Comparison of ENCODE assay signal across 8 mouse cellular contexts in genomic region chr4:28814816-28815620, GRCm38 (mm10). TPM values are rescaled to one million over a fixed set of nuclear protein-coding genes. Genes with fewer than 3 reads are reported as not detected.
A peak's percentile ranks its signal among the peaks of the same experiment; 100 is the strongest.
DNase-seq lines count a peak whose midpoint lies in the region; ATAC-seq and TF ChIP-seq lines count a peak whose summit lies in the region.

No protein-coding gene starts in this region.

- H3K4me2 ChIP-seq in embryonic facial prominence, embryonic 12.5 days (replicated peaks), result peak overlapping the region; percentile 74
- H3K4me2 ChIP-seq in intestine, postnatal 0 days (replicated peaks; ENCODE audit: low read depth), result peak overlapping the region; percentile 98
- H3K4me2 ChIP-seq in limb, embryonic 12.5 days, result peak overlapping the region; percentile 82
- peak overlapping the region; percentile 76 for H3K4me2 ChIP-seq in midbrain, embryonic 11.5 days

- H3K36me3 ChIP-seq in erythroblast, embryonic 14.5 days (ENCODE audit: control insufficient read depth), result no peaks in the 10 kb centered on the region
- H3K36me3 ChIP-seq in embryonic facial prominence, embryonic 12.5 days, result no peaks in the 10 kb centered on the region
- H3K36me3 ChIP-seq in intestine, postnatal 0 days (ENCODE audit: control insufficient read depth, insufficient read depth), result no peaks in the 10 kb centered on the region
- H3K36me3 ChIP-seq in limb, embryonic 12.5 days, result no peaks in the 10 kb centered on the region
- H3K36me3 ChIP-seq in midbrain, embryonic 11.5 days (ENCODE audit: control insufficient read depth, insufficient read depth, low read length), result no peaks in the 10 kb centered on the region
- H3K36me3 ChIP-seq in small intestine, adult 2 months (ENCODE audit: control insufficient read depth, insufficient read depth, low read length), result no peaks in the 10 kb centered on the region

- peak overlapping the region; percentile 93 for H3K27ac ChIP-seq in embryonic facial prominence, embryonic 12.5 days
- H3K27ac ChIP-seq in intestine, postnatal 0 days (ENCODE audit: low read depth, low read length), result no peak overlapping the region
- peak overlapping the region; percentile 98 for H3K27ac ChIP-seq in limb, embryonic 12.5 days
- H3K27ac ChIP-seq in midbrain, embryonic 11.5 days (ENCODE audit: low read depth, low read length), result peak overlapping the region; percentile 83
- no peak overlapping the region for H3K27ac ChIP-seq in small intestine, adult 2 months (ENCODE audit: insufficient read depth, low read depth, low read length)

- peak; percentile 58 for TF ChIP-seq CTCF in intestine, postnatal 0 days (IDR thresholded peaks at IDR 0.05; ENCODE audit: low read depth)
- TF ChIP-seq CTCF in small intestine, adult 2 months (IDR thresholded peaks at IDR 0.05; ENCODE audit: extremely low read depth, insufficient read length, insufficient replicate concordance, low read depth, low read length), result no peak

- peaks cover 66% of the 10 kb centered on the region for H3K27me3 ChIP-seq in erythroblast, embryonic 14.5 days (ENCODE audit: control insufficient read depth)
- no peaks in the 10 kb centered on the region for H3K27me3 ChIP-seq in embryonic facial prominence, embryonic 12.5 days
- no peaks in the 10 kb centered on the region for H3K27me3 ChIP-seq in intestine, postnatal 0 days (replicated peaks; ENCODE audit: control insufficient read depth, insufficient read depth, low read length)
- H3K27me3 ChIP-seq in limb, embryonic 12.5 days, result no peaks in the 10 kb centered on the region; the same call in 1 of the 2 replicates
- no peaks in the 10 kb centered on the region for H3K27me3 ChIP-seq in midbrain, embryonic 11.5 days (ENCODE audit: control insufficient read depth, insufficient read depth, low read length)
- H3K27me3 ChIP-seq in small intestine, adult 2 months (ENCODE audit: control insufficient read depth, insufficient read depth, low read length), result peaks cover 29% of the 10 kb centered on the region

- no peak for TF ChIP-seq POLR2A in small intestine, adult 2 months (IDR thresholded peaks at IDR 0.05; ENCODE audit: low read depth, low read length)

- H3K4me1 ChIP-seq in erythroblast, embryonic 14.5 days (ENCODE audit: control insufficient read depth), result peaks cover 18% of the 10 kb centered on the region
- H3K4me1 ChIP-seq in embryonic facial prominence, embryonic 12.5 days, result no peaks in the 10 kb centered on the region
- H3K4me1 ChIP-seq in intestine, postnatal 0 days (replicated peaks; ENCODE audit: control insufficient read depth, insufficient read depth, low read length), result no peaks in the 10 kb centered on the region; the same call in 1 of the 2 replicates
- H3K4me1 ChIP-seq in limb, embryonic 12.5 days (replicated peaks), result no peaks in the 10 kb centered on the region
- no peaks in the 10 kb centered on the region; the same call in 1 of the 2 replicates for H3K4me1 ChIP-seq in midbrain, embryonic 11.5 days (ENCODE audit: control insufficient read depth, insufficient read depth, low read length)
- peaks cover 12% of the 10 kb centered on the region for H3K4me1 ChIP-seq in small intestine, adult 2 months (ENCODE audit: control insufficient read depth, insufficient read depth, insufficient read length, low read length)

- peak; percentile 94 for DNase-seq in heart, adult 11 months
- peak; percentile 96 for DNase-seq in midbrain, embryonic 11.5 days (ENCODE audit: low spot score, missing footprints)

- H3K9ac ChIP-seq in embryonic facial prominence, embryonic 12.5 days, result peak overlapping the region; percentile 88
- peak overlapping the region; percentile 45 for H3K9ac ChIP-seq in intestine, postnatal 0 days (ENCODE audit: low read depth, low read length)
- peak overlapping the region; percentile 93 for H3K9ac ChIP-seq in limb, embryonic 12.5 days (replicated peaks)
- H3K9ac ChIP-seq in midbrain, embryonic 11.5 days (ENCODE audit: low read length), result peak overlapping the region; percentile 85

- no peak for ATAC-seq in erythroblast, adult 5-6 weeks (replicated peaks; ENCODE audit: low FRiP score, poor library complexity, severe bottlenecking)
- peak; percentile 17; the same call in 1 of the 2 replicates for ATAC-seq in embryonic facial prominence, embryonic 12.5 days (ENCODE audit: insufficient number of reproducible peaks, insufficient read depth, low FRiP score, low TSS enrichment)
- peak; percentile 23; the same call in 1 of the 2 replicates for ATAC-seq in intestine, postnatal 0 days
- no peak; the same call in 1 of the 2 replicates for ATAC-seq in limb, embryonic 12.5 days (ENCODE audit: insufficient number of reproducible peaks, insufficient read depth, low FRiP score, low TSS enrichment, low read depth)
- peak; percentile 40 for ATAC-seq in midbrain, embryonic 11.5 days (ENCODE audit: low FRiP score)

- H3K9me3 ChIP-seq in erythroblast, embryonic 14.5 days (ENCODE audit: control insufficient read depth, low read length), result peaks cover 6% of the 10 kb centered on the region; the same call in 1 of the 2 replicates
- no peaks in the 10 kb centered on the region for H3K9me3 ChIP-seq in embryonic facial prominence, embryonic 12.5 days
- no peaks in the 10 kb centered on the region for H3K9me3 ChIP-seq in intestine, postnatal 0 days (ENCODE audit: control insufficient read depth)
- H3K9me3 ChIP-seq in limb, embryonic 12.5 days, result no peaks in the 10 kb centered on the region
- no peaks in the 10 kb centered on the region for H3K9me3 ChIP-seq in midbrain, embryonic 11.5 days (ENCODE audit: control insufficient read depth, low read length)

- H3K4me3 ChIP-seq in erythroblast, embryonic 14.5 days (replicated peaks), result peak overlapping the region; percentile 45
- H3K4me3 ChIP-seq in embryonic facial prominence, embryonic 12.5 days, result peak overlapping the region; percentile 70
- H3K4me3 ChIP-seq in intestine, postnatal 0 days (ENCODE audit: low read depth, low read length), result peak overlapping the region; percentile 80
- H3K4me3 ChIP-seq in limb, embryonic 12.5 days (replicated peaks), result peak overlapping the region; percentile 82
- peak overlapping the region; percentile 67 for H3K4me3 ChIP-seq in midbrain, embryonic 11.5 days (ENCODE audit: low read depth, low read length)
- H3K4me3 ChIP-seq in small intestine, adult 2 months (ENCODE audit: low read depth, low read length), result peak overlapping the region; percentile 55

- WGBS in embryonic facial prominence, embryonic 12.5 days, result under 1% methylated on average over 70 of the region's 72 CpGs
- under 1% methylated on average over 70 of the region's 72 CpGs for WGBS in intestine, postnatal 0 days
- WGBS in limb, embryonic 12.5 days, result under 1% methylated on average over 72 of the region's 72 CpGs
- under 1% methylated on average over 67 of the region's 72 CpGs for WGBS in midbrain, embryonic 11.5 days
- WGBS in small intestine, adult 2 months, result under 1% methylated on average over 72 of the region's 72 CpGs

RNA-seq across cellular contexts. Expression of gene Epha7, which starts 2.1 kb away (rescaled TPM):
- polyA plus RNA-seq in erythroblast, embryonic 14.5 days (2012), result 0.02 TPM in 1 of 2 replicates, not detected in the other
- 1.0 and 3.3 TPM in 2 replicates for total RNA-seq in erythroblast, adult 5-6 weeks (2015; ENCODE audit: low replicate concordance)
- total RNA-seq in erythroblast, adult 5-6 weeks (2017; ENCODE audit: low replicate concordance), result 3.1 TPM in 1 of 2 replicates, not detected in the other
- 75.2 and 76.4 TPM in 2 replicates for polyA plus RNA-seq in embryonic facial prominence, embryonic 12.5 days (2016; fragmentation: Nextera tagmentation; extraction: Ambion mirVana)
- polyA plus RNA-seq in intestine, postnatal 0 days (2015; fragmentation: Nextera tagmentation; extraction: Ambion mirVana), result 2.7 and 2.8 TPM in 2 replicates
- polyA plus RNA-seq in limb, embryonic 12.5 days (2016; fragmentation: Nextera tagmentation; extraction: Ambion mirVana), result 50.6 and 56.5 TPM in 2 replicates
- polyA plus RNA-seq in midbrain, embryonic 11.5 days (2014; fragmentation: Nextera tagmentation; extraction: Ambion mirVana), result 74.3 and 85.8 TPM in 2 replicates
- polyA plus RNA-seq in small intestine, adult 2 months (2012; rRNA removed), result 0.15 and 0.16 TPM in 2 replicates

Comparison
In these comparisons a context has a peak if more than half of its experiments do, and no peak if none do; other contexts are left out.
1. ATAC-seq: peak in embryonic facial prominence, embryonic 12.5 days (single experiment), intestine, postnatal 0 days (single experiment) and midbrain, embryonic 11.5 days (single experiment); none in erythroblast, adult 5-6 weeks (single experiment) and limb, embryonic 12.5 days (single experiment).
2. H3K27ac ChIP-seq: peak in embryonic facial prominence, embryonic 12.5 days (single experiment), limb, embryonic 12.5 days (single experiment) and midbrain, embryonic 11.5 days (single experiment); none in intestine, postnatal 0 days (single experiment) and small intestine, adult 2 months (single experiment).
3. RNA of gene Epha7, which starts 2.1 kb away (polyA plus RNA-seq): 75.2 to 76.4 TPM in embryonic facial prominence, embryonic 12.5 days, 74.3 to 85.8 TPM in midbrain, embryonic 11.5 days and 50.6 to 56.5 TPM in limb, embryonic 12.5 days; 2.7 to 2.8 TPM in intestine, postnatal 0 days, 0.15 to 0.16 TPM in small intestine, adult 2 months and 0.02 TPM in erythroblast, embryonic 14.5 days; every median in the first group is over 10 times any median in the second.
4. Peak in every context shown above with its lines, with median percentiles within 50 percentile points of each other: H3K4me3 ChIP-seq, H3K4me2 ChIP-seq and H3K9ac ChIP-seq.